Mouse (Mus musculus): Measurements from ENCODE around the gene Xpr1.

DNA sequence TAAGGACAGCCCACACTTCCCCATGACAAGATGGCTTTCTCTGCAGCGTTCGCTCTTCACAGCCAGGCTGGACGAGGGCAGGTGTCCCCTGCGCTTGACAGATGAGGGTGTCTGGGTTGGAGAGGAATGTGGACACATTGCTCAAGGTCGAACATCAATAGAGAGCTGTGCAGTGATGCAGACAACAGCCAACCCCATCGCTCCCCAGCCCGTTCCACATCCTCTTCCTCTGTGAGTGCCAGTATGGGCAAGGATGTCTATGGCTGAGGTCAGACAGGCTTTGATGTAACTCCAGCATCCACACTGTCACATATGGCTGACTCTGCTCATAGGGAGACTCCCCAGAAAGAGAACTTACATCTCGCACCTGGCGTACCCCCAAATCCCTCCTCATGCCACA, 183.8 kb downstream of the Xpr1 start:
- TF ChIP-seq CTCF (IDR thresholded peaks at IDR 0.05; ENCODE audit: control insufficient read depth, insufficient read depth, insufficient read length) (no peak), FOSL1 (IDR thresholded peaks at IDR 0.05; ENCODE audit: insufficient read depth, low read length, poor library complexity, severe bottlenecking) (no peak), USF1 (IDR thresholded peaks at IDR 0.05; ENCODE audit: low read depth) (no peak)

Data from C2C12 (cell line).